ENCODE assay signal across 8 mouse cellular contexts in the genomic region with DNA sequence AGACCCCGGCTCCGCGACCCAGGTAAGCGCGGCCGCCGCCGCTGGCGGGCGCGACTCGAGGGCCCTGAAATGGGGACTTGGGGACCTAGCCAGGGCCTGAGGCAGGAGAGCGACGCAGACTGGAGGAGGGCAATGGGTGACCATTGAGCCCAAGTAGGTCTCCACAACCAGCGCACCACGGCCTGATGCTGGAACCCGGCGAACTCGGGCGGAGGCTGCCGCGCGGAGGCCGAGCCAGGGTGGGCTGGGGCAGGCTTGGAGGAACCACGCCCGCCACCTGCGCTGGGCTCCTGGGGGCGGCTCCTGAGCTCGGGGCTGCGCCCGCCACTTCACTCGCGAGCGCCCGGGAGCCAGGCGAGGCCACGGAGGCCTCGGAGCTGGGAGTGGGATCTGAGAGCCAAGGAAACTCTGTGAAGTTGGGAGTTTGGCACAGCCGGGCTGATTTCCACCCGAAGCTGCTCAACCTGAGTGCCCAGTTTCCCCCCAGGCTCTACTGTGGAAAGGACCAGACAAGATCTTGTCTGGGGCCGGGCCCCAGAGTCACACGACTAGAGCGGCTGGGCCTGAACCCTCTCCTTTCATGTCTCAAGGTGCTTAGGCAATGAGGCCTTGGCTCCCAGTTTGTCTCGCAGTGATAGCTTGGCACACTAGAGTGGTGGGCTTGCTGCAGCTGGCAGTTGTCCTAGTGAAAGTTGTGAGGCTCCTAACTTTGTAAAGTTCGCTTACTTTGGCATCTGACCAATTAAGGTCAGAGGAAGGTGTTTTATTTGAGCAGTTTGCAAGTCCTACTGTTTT. TPM values are rescaled to one million over a fixed set of nuclear protein-coding genes. Genes with fewer than 3 reads are reported as not detected.
DNase-seq lines count a peak whose midpoint lies in the region; ATAC-seq lines count a peak whose summit lies in the region.

No protein-coding gene starts in this region.

- WGBS in hindbrain, embryonic 13.5 days, result 3% methylated on average over 45 of the region's 45 CpGs
- WGBS in liver, embryonic 11.5 days, result 6% methylated on average over 43 of the region's 45 CpGs

- DNase-seq in cerebellum, adult 18-20 months, result peak; percentile 41 to 68
- no peak for DNase-seq in cerebellum, postnatal 4 days (ENCODE audit: low spot score in 2 of 2)
- DNase-seq in 3134 (ENCODE audit: extremely low read depth, insufficient read length, low spot score), result peak; percentile 5
- peak; percentile 39 for DNase-seq in embryo, embryonic 11 days
- DNase-seq in liver, embryonic 11.5 days (ENCODE audit: low spot score), result peak; percentile 39
- peak; percentile 5 to 6 for DNase-seq in right cerebral cortex, postnatal 36 days (ENCODE audit: low spot score in 2 of 2)
- DNase-seq in MN1 (ENCODE audit: low spot score), result no peak

- no peaks in the 10 kb centered on the region for H3K36me3 ChIP-seq in hindbrain, embryonic 13.5 days
- no peaks in the 10 kb centered on the region for H3K36me3 ChIP-seq in liver, embryonic 11.5 days (ENCODE audit: control insufficient read depth, insufficient read depth, low read length)

- peak overlapping the region; percentile 77 for H3K9ac ChIP-seq in hindbrain, embryonic 13.5 days
- H3K9ac ChIP-seq in liver, embryonic 11.5 days (ENCODE audit: low read depth, low read length), result no peak overlapping the region

- H3K27me3 ChIP-seq in hindbrain, embryonic 13.5 days, result peaks cover 68% of the 10 kb centered on the region
- peaks cover 52% of the 10 kb centered on the region for H3K27me3 ChIP-seq in liver, embryonic 11.5 days (replicated peaks; ENCODE audit: control insufficient read depth, insufficient read depth, low read length)

- peak overlapping the region; percentile 12; the same call in 1 of the 2 replicates for H3K27ac ChIP-seq in hindbrain, embryonic 13.5 days
- no peak overlapping the region for H3K27ac ChIP-seq in liver, embryonic 11.5 days (ENCODE audit: low read depth, low read length)

- ATAC-seq in hindbrain, embryonic 13.5 days (ENCODE audit: low FRiP score), result peak; percentile 14
- ATAC-seq in liver, embryonic 11.5 days (replicated peaks; ENCODE audit: low FRiP score), result peak; percentile 41

- H3K9me3 ChIP-seq in hindbrain, embryonic 13.5 days, result no peaks in the 10 kb centered on the region
- no peaks in the 10 kb centered on the region for H3K9me3 ChIP-seq in liver, embryonic 11.5 days (ENCODE audit: control insufficient read depth, low read length)

- peak overlapping the region; percentile 96 for H3K4me2 ChIP-seq in hindbrain, embryonic 13.5 days
- peak overlapping the region; percentile 85 for H3K4me2 ChIP-seq in liver, embryonic 11.5 days

- H3K4me3 ChIP-seq in hindbrain, embryonic 13.5 days, result peak overlapping the region; percentile 74
- peak overlapping the region; percentile 59 for H3K4me3 ChIP-seq in liver, embryonic 11.5 days (ENCODE audit: low read depth, low read length)

- H3K4me1 ChIP-seq in hindbrain, embryonic 13.5 days (replicated peaks), result peaks cover 25% of the 10 kb centered on the region
- no peaks in the 10 kb centered on the region for H3K4me1 ChIP-seq in liver, embryonic 11.5 days (replicated peaks; ENCODE audit: control insufficient read depth, insufficient read depth, low read length)

RNA-seq across cellular contexts. Expression of gene Syt9, which starts 0.8 kb away (rescaled TPM):
- 6.1 TPM in 2 replicates for polyA plus RNA-seq in hindbrain, embryonic 13.5 days (2015; fragmentation: Nextera tagmentation; extraction: Ambion mirVana)
- polyA plus RNA-seq in liver, embryonic 11.5 days (2014; fragmentation: Nextera tagmentation; extraction: Ambion mirVana), result 2.1 and 2.2 TPM in 2 replicates

Comparison
In these comparisons a context has a peak if more than half of its experiments do, and no peak if none do; other contexts are left out.
1. DNase-seq: peak in cerebellum, adult 18-20 months (2 of 2), 3134 (single experiment), embryo, embryonic 11 days (single experiment), liver, embryonic 11.5 days (single experiment) and right cerebral cortex, postnatal 36 days (2 of 2); none in cerebellum, postnatal 4 days (0 of 2) and MN1 (single experiment).